Mouse (Mus musculus): ENCODE measurements around the gene Batf. TPM values are rescaled to one million over a fixed set of nuclear protein-coding genes. Genes with fewer than 3 reads are reported as not detected.
"Not testable (repeated sequence)": the region's sequence is repeated elsewhere in the genome, so short reads cannot be mapped to it uniquely, and the experiment has no call there.

The Batf gene
- polyA plus RNA-seq, 1 experiment from 2014 or later, result 3.8 TPM

GRCm38 (mm10) chr12:85687217-85687533 lies 706 bp downstream of the Batf start:
- Histone ChIP-seq H3K27me3 (peaks cover 4% of the 10 kb centered on the region; the same call in 1 of the 2 replicates), H3K4me3 (no peak overlapping the region), H3K36me3 (no peaks in the 10 kb centered on the region), H3K27ac (no peak overlapping the region), H3K9ac (no peak overlapping the region), H3K4me2 (peak overlapping the region; percentile 34; the same call in 1 of the 2 replicates), H3K9me3 (no peaks in the 10 kb centered on the region), H3K4me1 (peaks cover 17% of the 10 kb centered on the region; the same call in 1 of the 2 replicates)
- 70% methylated on average over 7 of the region's 7 CpGs for WGBS
- ATAC-seq (ENCODE audit: borderline replicate concordance, extremely low read depth, low FRiP score, low TSS enrichment), result no peak

GRCm38 (mm10) chr12:85687846-85688245 lies 1.4 kb downstream of the Batf start:
- Histone ChIP-seq H3K27me3 (peaks cover 4% of the 10 kb centered on the region; the same call in 1 of the 2 replicates), H3K36me3 (no peaks in the 10 kb centered on the region), H3K9ac (no peak overlapping the region), H3K27ac (no peak overlapping the region), H3K4me2 (no peak overlapping the region), H3K4me3 (no peak overlapping the region), H3K9me3 (no peaks in the 10 kb centered on the region), H3K4me1 (peaks cover 17% of the 10 kb centered on the region; the same call in 1 of the 2 replicates)
- 60% methylated on average over 6 of the region's 6 CpGs for WGBS
- no peak for ATAC-seq (ENCODE audit: borderline replicate concordance, extremely low read depth, low FRiP score, low TSS enrichment)

- Histone ChIP-seq H3K27ac (no peak overlapping the region), H3K4me1 (peaks cover 5% of the 10 kb centered on the region; the same call in 1 of the 2 replicates), H3K27me3 (no peaks in the 10 kb centered on the region), H3K9me3 (no peaks in the 10 kb centered on the region), H3K4me3 (no peak overlapping the region), H3K9ac (no peak overlapping the region), H3K36me3 (no peaks in the 10 kb centered on the region), H3K4me2 (no peak overlapping the region)
- WGBS, result 83% methylated on average over 2 of the region's 2 CpGs
- ATAC-seq (ENCODE audit: borderline replicate concordance, extremely low read depth, low FRiP score, low TSS enrichment), result no peak
Measured at GRCm38 (mm10) chr12:85695787-85696186, 9.3 kb downstream of the Batf start.

- no peaks in the 10 kb centered on the region for H3K9me3 ChIP-seq
- H3K4me3 ChIP-seq, result no peak overlapping the region
- no peak overlapping the region for H3K9ac ChIP-seq
- H3K4me2 ChIP-seq, result no peak overlapping the region
- H3K4me1 ChIP-seq, result peaks cover 9% of the 10 kb centered on the region; the same call in 1 of the 2 replicates
- WGBS, result 76% methylated on average over 5 of the region's 5 CpGs
- no peak for ATAC-seq (ENCODE audit: borderline replicate concordance, extremely low read depth, low FRiP score, low TSS enrichment)
- no peak overlapping the region for H3K27ac ChIP-seq
- no peaks in the 10 kb centered on the region for H3K27me3 ChIP-seq
- H3K36me3 ChIP-seq, result no peaks in the 10 kb centered on the region
Measured at GRCm38 (mm10) chr12:85696436-85696835, 10.0 kb downstream of the Batf start.

- ATAC-seq (ENCODE audit: borderline replicate concordance, extremely low read depth, low FRiP score, low TSS enrichment), result peak; percentile 87
- H3K4me1 ChIP-seq, H3K36me3 ChIP-seq, H3K27me3 ChIP-seq, H3K9me3 ChIP-seq, H3K9ac ChIP-seq: not testable (repeated sequence)
- H3K4me3 ChIP-seq, result peak overlapping the region; percentile 12; the same call in 1 of the 2 replicates
- peak overlapping the region; percentile 33; the same call in 1 of the 2 replicates for H3K27ac ChIP-seq
- H3K4me2 ChIP-seq, result peak overlapping the region; percentile 42
- 14% methylated on average over 13 of the region's 37 CpGs for WGBS
Measured at GRCm38 (mm10) chr12:85698179-85698578, 11.7 kb downstream of the Batf start.

- no peaks in the 10 kb centered on the region for H3K27me3 ChIP-seq
- no peak overlapping the region for H3K9ac ChIP-seq
- no peak for ATAC-seq (ENCODE audit: borderline replicate concordance, extremely low read depth, low FRiP score, low TSS enrichment)
- no peaks in the 10 kb centered on the region for H3K9me3 ChIP-seq
- peaks cover 20% of the 10 kb centered on the region for H3K4me1 ChIP-seq
- H3K36me3 ChIP-seq, result no peaks in the 10 kb centered on the region
- H3K4me3 ChIP-seq, result no peak overlapping the region
- peak overlapping the region; percentile 42 for H3K27ac ChIP-seq
- WGBS, result 50% methylated on average over 6 of the region's 6 CpGs
- no peak overlapping the region for H3K4me2 ChIP-seq
Measured at GRCm38 (mm10) chr12:85700191-85700841, 13.8 kb downstream of the Batf start.

- H3K27ac ChIP-seq, result peak overlapping the region; percentile 42
- no peaks in the 10 kb centered on the region for H3K27me3 ChIP-seq
- H3K36me3 ChIP-seq, result no peaks in the 10 kb centered on the region
- no peak overlapping the region for H3K9ac ChIP-seq
- 38% methylated on average over 7 of the region's 7 CpGs for WGBS
- no peaks in the 10 kb centered on the region for H3K9me3 ChIP-seq
- H3K4me1 ChIP-seq, result peaks cover 24% of the 10 kb centered on the region
- H3K4me2 ChIP-seq, result no peak overlapping the region
- H3K4me3 ChIP-seq, result no peak overlapping the region
- ATAC-seq (ENCODE audit: borderline replicate concordance, extremely low read depth, low FRiP score, low TSS enrichment), result no peak
Measured at GRCm38 (mm10) chr12:85700842-85701223, 14.4 kb downstream of the Batf start.

- no peak overlapping the region for H3K4me2 ChIP-seq
- H3K27ac ChIP-seq, result no peak overlapping the region
- 77% methylated on average over 15 of the region's 15 CpGs for WGBS
- H3K36me3 ChIP-seq, result no peaks in the 10 kb centered on the region
- no peaks in the 10 kb centered on the region for H3K9me3 ChIP-seq
- H3K4me3 ChIP-seq, result no peak overlapping the region
- peaks cover 36% of the 10 kb centered on the region for H3K4me1 ChIP-seq
- H3K9ac ChIP-seq, result no peak overlapping the region
- ATAC-seq (ENCODE audit: borderline replicate concordance, extremely low read depth, low FRiP score, low TSS enrichment), result no peak
- no peaks in the 10 kb centered on the region for H3K27me3 ChIP-seq
Measured at GRCm38 (mm10) chr12:85702166-85703055, 15.9 kb downstream of the Batf start.

- Histone ChIP-seq H3K4me3 (no peak overlapping the region), H3K9me3 (no peaks in the 10 kb centered on the region), H3K36me3 (no peaks in the 10 kb centered on the region), H3K27me3 (no peaks in the 10 kb centered on the region), H3K27ac (no peak overlapping the region), H3K4me2 (no peak overlapping the region), H3K4me1 (peaks cover 36% of the 10 kb centered on the region), H3K9ac (no peak overlapping the region)
- 47% methylated on average over 3 of the region's 3 CpGs for WGBS
- no peak for ATAC-seq (ENCODE audit: borderline replicate concordance, extremely low read depth, low FRiP score, low TSS enrichment)
Measured at GRCm38 (mm10) chr12:85703507-85703906, 17.0 kb downstream of the Batf start.

GRCm38 (mm10) chr12:85704566-85704965 lies 18.1 kb downstream of the Batf start:
- no peaks in the 10 kb centered on the region for H3K9me3 ChIP-seq
- no peaks in the 10 kb centered on the region for H3K27me3 ChIP-seq
- ATAC-seq (ENCODE audit: borderline replicate concordance, extremely low read depth, low FRiP score, low TSS enrichment), result no peak
- 70% methylated on average over 7 of the region's 7 CpGs for WGBS
- H3K4me3 ChIP-seq, result no peak overlapping the region
- peak overlapping the region; percentile 91 for H3K27ac ChIP-seq
- H3K9ac ChIP-seq, result no peak overlapping the region
- peaks cover 36% of the 10 kb centered on the region for H3K4me1 ChIP-seq
- peak overlapping the region; percentile 81; the same call in 1 of the 2 replicates for H3K4me2 ChIP-seq
- H3K36me3 ChIP-seq, result no peaks in the 10 kb centered on the region

- Histone ChIP-seq H3K4me3 (peak overlapping the region; percentile 41), H3K4me2 (peak overlapping the region; percentile 81), H3K36me3 (no peaks in the 10 kb centered on the region), H3K27me3 (no peaks in the 10 kb centered on the region), H3K9ac (peak overlapping the region; percentile 51), H3K9me3 (no peaks in the 10 kb centered on the region), H3K27ac (peak overlapping the region; percentile 91), H3K4me1 (peaks cover 35% of the 10 kb centered on the region)
- WGBS, result 8% methylated on average over 20 of the region's 20 CpGs
- ATAC-seq (ENCODE audit: borderline replicate concordance, extremely low read depth, low FRiP score, low TSS enrichment), result peak; percentile 89
Measured at GRCm38 (mm10) chr12:85705002-85705830, 18.7 kb downstream of the Batf start.
